Mouse (Mus musculus): ENCODE data around the gene Clasp1.

GRCm38 (mm10) chr1:118567659-118568058 is 178.8 kb downstream of the Clasp1 start:
- TF ChIP-seq POLR2A (IDR thresholded peaks at IDR 0.05; ENCODE audit: low read depth, low read length) (no peak), CTCF (IDR thresholded peaks at IDR 0.05; ENCODE audit: extremely low read depth, insufficient read depth, insufficient read length, insufficient replicate concordance) (no peak)

Measured in spleen, adult 2 months (tissue).